Comparison of ENCODE assay signal across 7 mouse cellular contexts in the genomic region with DNA sequence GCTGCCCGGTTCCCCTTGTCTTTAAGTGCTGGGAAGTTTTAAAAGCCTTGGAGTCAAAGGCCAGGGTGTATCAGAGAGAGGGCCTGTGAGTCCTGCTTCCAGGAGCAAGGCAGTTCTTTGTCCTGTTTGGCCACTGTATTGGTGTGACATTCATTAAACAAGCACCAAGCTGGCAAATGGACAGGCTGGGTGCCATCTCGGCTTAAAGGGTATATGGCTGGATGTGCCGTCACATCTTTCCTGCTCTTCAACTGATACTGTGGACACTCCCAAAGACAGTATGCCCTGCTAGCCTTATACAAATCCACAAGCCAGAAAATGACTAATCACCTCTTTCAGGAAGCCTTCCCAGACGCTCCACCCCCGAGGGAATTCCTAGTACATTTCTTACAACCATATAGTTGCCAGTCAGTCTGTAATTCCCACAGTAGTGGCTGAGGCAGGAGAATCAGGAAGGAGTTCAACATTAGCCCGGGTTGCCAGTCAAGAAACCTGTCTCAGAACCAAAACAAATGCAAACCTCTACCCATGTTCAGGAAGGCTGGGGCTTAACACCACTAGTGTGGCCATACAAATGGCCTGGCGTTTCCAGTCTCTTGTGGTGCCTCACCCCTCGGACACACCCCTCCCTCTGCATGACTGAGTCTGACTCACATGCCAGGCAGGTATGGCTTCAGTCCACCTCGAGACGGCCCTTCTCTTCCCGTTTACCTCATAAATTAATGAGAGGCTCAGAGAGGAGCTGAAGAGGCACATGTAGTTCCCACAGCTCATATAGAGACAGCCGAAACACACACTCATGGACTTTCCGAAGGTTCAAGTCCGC.
A peak's percentile ranks its signal among the peaks of the same experiment; 100 is the strongest.
DNase-seq lines count a peak whose midpoint lies in the region; ATAC-seq and TF ChIP-seq lines count a peak whose summit lies in the region.

No protein-coding gene starts in this region.

- peaks cover 4% of the 10 kb centered on the region for H3K36me3 ChIP-seq in spleen, adult 2 months (ENCODE audit: control insufficient read depth, insufficient read depth, low read length)
- peaks cover 18% of the 10 kb centered on the region for H3K36me3 ChIP-seq in limb, embryonic 13.5 days
- peaks cover 3% of the 10 kb centered on the region; the same call in 1 of the 2 replicates for H3K36me3 ChIP-seq in stomach, embryonic 16.5 days (ENCODE audit: control insufficient read depth, insufficient read depth, low read length)

- intact Hi-C loops in left cerebral cortex, postnatal 4 days (cut with DNase I), result no loop called here

- no peak for TF ChIP-seq POLR2A in spleen, adult 2 months (IDR thresholded peaks at IDR 0.05; ENCODE audit: low read depth, low read length)

- WGBS in spleen, adult 2 months, result 75% methylated on average over 14 of the region's 14 CpGs
- 39% methylated on average over 14 of the region's 14 CpGs for WGBS in limb, embryonic 13.5 days
- WGBS in stomach, embryonic 16.5 days, result 36% methylated on average over 14 of the region's 14 CpGs

- H3K27ac ChIP-seq in spleen, adult 2 months (ENCODE audit: insufficient read depth, low read length), result peak overlapping the region; percentile 17; the same call in 1 of the 2 replicates
- H3K27ac ChIP-seq in limb, embryonic 13.5 days, result peak overlapping the region; percentile 99
- peak overlapping the region; percentile 99 for H3K27ac ChIP-seq in stomach, embryonic 16.5 days (ENCODE audit: low read length)

- no peak overlapping the region for H3K4me3 ChIP-seq in spleen, adult 2 months (ENCODE audit: extremely low read depth, insufficient read depth, insufficient read length)
- peak overlapping the region; percentile 80 for H3K4me3 ChIP-seq in limb, embryonic 13.5 days
- peak overlapping the region; percentile 71 for H3K4me3 ChIP-seq in stomach, embryonic 16.5 days (replicated peaks; ENCODE audit: low read length)

- H3K9ac ChIP-seq in limb, embryonic 13.5 days, result peak overlapping the region; percentile 96
- H3K9ac ChIP-seq in stomach, embryonic 16.5 days (ENCODE audit: low read length), result peak overlapping the region; percentile 97

- no peak for DNase-seq in spleen, adult 2 months (ENCODE audit: low read depth in 1 of 2, low spot score in 2 of 2)
- DNase-seq in spleen, adult 12 weeks (ENCODE audit: low spot score), result no peak
- peak; percentile 91 for DNase-seq in fibroblast of lung, adult 2 months (ENCODE audit: low read depth)
- DNase-seq in thymus, postnatal 0 days (ENCODE audit: low spot score), result no peak
- DNase-seq in left cerebral cortex, postnatal 4 days, result no peak

- peak overlapping the region; percentile 88 for H3K4me2 ChIP-seq in limb, embryonic 13.5 days (replicated peaks)
- peak overlapping the region; percentile 89 for H3K4me2 ChIP-seq in stomach, embryonic 16.5 days (ENCODE audit: low read depth, low read length)

- no peak for ATAC-seq in limb, embryonic 13.5 days (ENCODE audit: low FRiP score, low read depth)
- no peak for ATAC-seq in stomach, embryonic 16.5 days (ENCODE audit: insufficient read depth, low FRiP score)

- no peaks in the 10 kb centered on the region; the same call in 1 of the 2 replicates for H3K4me1 ChIP-seq in spleen, adult 2 months (ENCODE audit: control insufficient read depth, insufficient read depth, insufficient read length)
- H3K4me1 ChIP-seq in limb, embryonic 13.5 days, result peaks cover 88% of the 10 kb centered on the region
- peaks cover 84% of the 10 kb centered on the region for H3K4me1 ChIP-seq in stomach, embryonic 16.5 days (ENCODE audit: control insufficient read depth, insufficient read depth, low read length)

- H3K27me3 ChIP-seq in spleen, adult 2 months (ENCODE audit: control insufficient read depth, insufficient read depth, low read length), result no peaks in the 10 kb centered on the region
- no peaks in the 10 kb centered on the region for H3K27me3 ChIP-seq in limb, embryonic 13.5 days
- H3K27me3 ChIP-seq in stomach, embryonic 16.5 days (ENCODE audit: control insufficient read depth, insufficient read depth, low read length), result no peaks in the 10 kb centered on the region

- TF ChIP-seq CTCF in spleen, adult 2 months (IDR thresholded peaks at IDR 0.05; ENCODE audit: extremely low read depth, insufficient read depth, insufficient read length, insufficient replicate concordance), result no peak

- no peaks in the 10 kb centered on the region for H3K9me3 ChIP-seq in limb, embryonic 13.5 days
- H3K9me3 ChIP-seq in stomach, embryonic 16.5 days (replicated peaks; ENCODE audit: control insufficient read depth, low read length), result no peaks in the 10 kb centered on the region

Comparison
In these comparisons a context has a peak if more than half of its experiments do, and no peak if none do; other contexts are left out.
1. H3K27ac ChIP-seq: peak in every context shown above with its lines; median percentile 99 in limb, embryonic 13.5 days; 99 in stomach, embryonic 16.5 days; 17 in spleen, adult 2 months.